Mouse (Mus musculus): ENCODE measurements around the gene Osbp2.

Gene Osbp2

GRCm38 (mm10) chr11:3823378-3823777, 40.3 kb downstream of the Osbp2 start:
- DNase-seq, result no peak

GRCm38 (mm10) chr11:3817986-3818758, 45.5 kb downstream of the Osbp2 start:
- no peak for DNase-seq

DNA sequence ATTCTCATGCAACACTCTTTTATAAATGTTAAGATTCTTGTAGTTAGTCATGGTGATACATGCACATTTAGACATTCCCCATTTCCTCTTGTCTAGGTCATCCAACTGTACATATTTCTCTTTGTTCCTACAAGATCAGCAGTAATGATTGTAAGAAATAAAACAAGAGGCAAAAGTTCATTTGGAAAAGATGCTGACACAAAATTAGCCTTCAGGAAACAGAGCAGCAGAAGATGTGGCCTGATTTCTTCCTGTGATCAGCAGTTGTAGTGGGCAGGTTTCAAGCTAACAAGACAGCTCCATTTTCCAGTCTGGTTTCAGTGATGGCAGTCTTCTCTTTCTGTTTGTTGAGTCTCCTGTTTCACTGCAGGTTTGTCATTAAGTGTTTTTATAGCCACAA, 47.8 kb downstream of the Osbp2 start:
- no peak for DNase-seq

DNA sequence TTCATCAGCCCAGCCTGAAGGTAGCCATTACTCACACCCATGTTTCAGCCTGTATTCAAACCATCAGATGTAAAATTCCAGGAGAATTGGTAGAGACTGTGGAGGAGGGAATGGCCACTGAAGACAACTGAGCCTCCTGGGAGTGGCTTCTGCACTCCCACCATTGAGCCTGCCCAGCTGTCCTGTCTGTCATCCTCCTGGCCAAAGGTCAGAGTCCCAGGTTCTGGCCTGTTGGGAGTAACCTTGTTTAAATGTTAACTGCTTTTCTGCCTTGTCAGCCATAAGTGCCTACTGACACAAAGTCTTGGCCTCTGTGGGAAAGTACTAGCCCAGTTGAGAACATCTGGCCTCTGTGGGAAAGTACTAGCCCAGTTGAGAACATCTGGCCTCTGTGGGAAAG, 50.4 kb downstream of the Osbp2 start:
- DNase-seq, result no peak

DNA sequence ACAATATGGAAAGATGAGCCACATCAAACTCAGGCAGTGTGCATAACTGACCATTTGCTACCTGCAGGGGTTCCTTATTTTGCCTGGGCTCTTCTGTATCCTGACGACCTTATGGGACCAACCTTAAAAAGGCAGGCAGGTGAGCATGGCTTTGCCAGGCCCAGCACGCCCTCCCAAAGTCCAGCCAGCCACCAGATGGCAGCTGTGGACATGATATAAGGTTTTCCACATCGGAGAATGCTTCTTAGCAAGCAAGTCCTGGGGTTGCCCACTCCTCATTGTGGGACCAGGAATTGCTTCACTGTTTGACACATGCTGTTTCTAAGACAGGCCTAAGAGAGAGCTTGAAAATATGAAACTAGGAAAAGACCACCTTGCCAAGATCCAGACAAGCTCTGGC, 55.5 kb downstream of the Osbp2 start:
- peak; percentile 71 to 73 for DNase-seq

GRCm38 (mm10) chr11:3805362-3805761, 58.3 kb downstream of the Osbp2 start:
- DNase-seq, result peak; percentile 71 to 74

DNA sequence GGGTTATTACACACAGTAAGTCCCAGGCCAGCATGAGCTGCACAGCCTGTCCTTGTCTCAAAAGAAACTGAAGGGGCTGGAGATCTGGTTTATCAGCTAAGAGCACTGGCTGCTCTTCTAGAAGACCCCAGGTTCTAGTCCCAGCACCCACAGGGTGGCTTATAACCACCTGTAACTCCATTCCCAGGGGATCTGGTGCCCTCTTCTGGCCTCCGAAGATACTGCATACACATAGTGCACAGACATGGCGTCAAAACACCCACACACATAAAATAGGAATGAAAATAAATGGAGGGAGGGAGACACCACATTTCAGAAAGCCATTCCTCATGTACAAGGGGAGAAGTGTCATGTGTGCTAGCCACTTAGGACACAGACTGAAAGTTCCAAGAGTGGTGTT, 59.1 kb downstream of the Osbp2 start:
- no peak for DNase-seq

DNA sequence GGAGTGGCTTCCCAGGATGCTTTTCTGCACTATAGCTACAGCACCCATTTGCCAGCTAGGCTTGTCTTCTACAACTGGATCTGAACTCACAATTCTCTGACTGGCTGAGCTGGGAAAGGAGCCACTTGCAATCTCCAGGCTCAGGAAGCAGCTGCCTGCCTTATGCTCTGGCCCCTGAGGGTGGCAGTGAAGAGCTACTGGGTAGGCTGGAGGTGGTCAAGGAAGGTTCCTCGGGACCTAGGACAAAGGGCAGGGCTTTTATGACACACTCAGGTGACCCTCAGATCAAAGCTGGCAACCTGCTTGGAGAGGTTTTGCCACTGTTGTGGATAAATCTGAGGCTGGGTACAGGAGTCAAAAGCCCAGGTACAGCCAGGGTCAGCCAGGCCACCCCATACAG, 61.6 kb downstream of the Osbp2 start:
- peak in 1 of 2 experiments; percentile 51 for DNase-seq

DNA sequence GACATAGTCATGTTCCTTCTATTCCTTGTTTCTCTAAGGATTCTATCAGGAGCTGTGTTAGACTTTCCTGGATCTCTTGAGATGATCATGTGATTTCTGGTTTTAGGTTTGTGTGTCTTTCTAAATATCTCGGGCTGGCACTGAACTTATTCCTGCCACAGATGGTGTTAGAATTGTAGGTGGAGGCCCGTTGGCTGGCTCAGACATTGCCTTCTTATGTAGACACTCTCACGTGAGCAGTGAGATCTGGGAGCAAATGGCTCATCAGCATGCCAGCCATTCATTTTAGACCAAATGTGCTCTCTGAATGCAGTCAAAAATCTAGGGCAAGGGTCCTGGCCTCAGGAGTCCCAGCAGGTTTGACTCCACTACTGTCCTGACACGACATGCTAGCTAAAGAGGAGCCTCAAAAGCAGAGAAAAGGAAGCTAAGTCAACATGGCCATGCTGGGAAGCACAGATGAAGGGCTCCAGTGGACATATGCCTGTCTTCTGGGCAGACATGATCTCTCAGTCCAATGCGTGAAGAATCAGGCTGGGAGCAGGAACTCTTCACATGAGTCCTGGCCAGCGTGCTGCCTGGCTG, 66.0 kb downstream of the Osbp2 start:
- DNase-seq, result peak; percentile 40 to 54

DNA sequence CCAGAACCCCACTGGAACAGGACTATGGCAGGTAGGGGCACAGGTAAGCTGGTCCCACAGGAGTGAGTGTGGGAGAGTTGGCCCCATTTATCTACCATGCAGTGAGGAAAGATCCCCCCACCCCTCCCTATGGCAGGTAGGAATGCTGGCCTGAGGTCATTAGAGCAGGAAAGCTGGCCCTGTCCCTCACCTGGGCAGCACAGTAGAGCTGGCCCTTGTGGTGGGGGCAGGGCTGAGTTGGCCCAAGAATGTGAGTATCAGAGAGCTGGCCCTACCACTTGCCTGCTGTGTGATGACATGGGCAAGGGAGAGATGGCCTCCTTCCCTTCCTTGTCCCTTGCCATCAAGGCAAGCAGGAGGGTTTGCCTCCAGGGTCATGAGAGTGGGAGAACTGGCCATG, 73.0 kb downstream of the Osbp2 start:
- DNase-seq, result no peak

DNA sequence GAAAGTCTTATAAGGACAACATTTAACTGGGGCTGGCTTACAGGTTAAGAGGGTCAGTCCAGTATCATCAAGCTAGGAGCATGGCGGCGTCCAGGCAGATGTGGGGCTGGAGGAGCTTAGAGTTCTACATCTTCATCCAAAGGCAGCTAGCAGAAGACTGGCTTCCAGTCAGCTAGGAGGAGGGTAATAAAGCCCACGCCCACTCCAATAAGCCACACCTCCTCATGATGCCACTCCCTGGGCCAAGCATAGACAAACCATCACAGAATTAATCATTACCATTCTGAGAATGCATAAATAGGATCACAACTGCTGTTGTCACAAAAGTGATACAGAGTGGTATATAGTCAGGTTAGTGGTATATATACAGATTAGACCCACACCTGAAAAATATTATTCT, 73.8 kb downstream of the Osbp2 start:
- DNase-seq, result no peak

DNA sequence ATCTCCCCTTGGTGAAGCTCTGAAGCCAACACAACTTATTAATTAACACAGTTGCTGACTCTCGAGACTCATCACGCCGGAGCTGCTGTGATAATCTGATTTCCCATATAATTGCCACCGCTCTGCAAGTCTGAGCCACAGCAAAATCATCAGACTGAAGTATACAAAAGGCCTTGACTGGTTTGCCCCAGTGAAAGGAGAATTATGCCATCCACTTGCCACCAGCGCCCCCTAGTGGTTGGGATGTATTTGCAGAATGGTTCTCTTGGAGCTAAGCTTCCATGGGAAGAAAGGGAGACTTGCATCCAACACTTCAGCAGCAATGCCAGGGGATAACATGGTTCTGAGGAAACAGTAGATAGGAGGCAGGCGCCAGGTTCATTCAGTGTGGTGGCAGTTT, 77.1 kb downstream of the Osbp2 start:
- peak; percentile 98 to 99 for DNase-seq

- DNase-seq, result peak; percentile 46 to 55
Observed at GRCm38 (mm10) chr11:3775263-3775644, 88.4 kb downstream of the Osbp2 start.

DNA sequence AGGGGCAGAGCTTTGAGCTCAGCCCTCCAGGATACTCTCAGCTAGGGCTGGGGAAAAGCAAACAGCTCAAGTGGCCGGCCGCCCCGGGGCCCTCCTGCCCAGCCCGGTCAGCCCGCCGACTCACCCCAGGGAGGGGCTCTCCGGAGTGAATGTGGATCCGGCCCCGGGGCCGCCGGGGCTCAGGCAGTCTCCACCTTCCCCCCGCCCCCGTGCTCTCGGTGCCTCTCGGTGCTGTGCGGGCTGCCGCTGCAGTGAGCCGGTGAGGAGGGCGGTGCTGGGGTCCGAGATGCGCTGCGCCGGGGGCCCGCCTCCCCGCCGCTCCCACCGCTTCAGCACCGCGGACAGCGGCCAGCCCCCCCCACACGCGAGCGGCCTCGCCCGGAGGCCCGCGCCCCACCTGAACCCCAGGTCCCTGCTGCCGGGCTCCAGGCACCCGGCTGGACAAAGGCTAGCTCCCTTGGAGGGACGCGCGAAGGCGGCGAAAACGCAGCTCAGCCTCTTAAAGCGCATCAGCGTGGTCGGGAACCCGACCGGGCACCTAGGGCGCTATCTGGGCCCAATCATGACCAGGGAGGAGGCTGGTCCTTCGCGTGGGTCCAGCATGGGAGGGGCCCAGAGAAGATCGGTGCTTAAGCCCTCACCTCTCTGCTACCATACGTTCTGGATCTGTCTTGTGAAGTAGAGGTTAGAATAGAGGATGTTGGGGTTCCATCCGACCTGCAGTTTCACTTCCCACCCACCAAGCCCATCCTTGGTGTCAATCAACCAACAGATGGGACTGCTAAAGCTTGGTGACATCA, 89.0 kb downstream of the Osbp2 start:
- DNase-seq, result peak; percentile 61 to 62

DNA sequence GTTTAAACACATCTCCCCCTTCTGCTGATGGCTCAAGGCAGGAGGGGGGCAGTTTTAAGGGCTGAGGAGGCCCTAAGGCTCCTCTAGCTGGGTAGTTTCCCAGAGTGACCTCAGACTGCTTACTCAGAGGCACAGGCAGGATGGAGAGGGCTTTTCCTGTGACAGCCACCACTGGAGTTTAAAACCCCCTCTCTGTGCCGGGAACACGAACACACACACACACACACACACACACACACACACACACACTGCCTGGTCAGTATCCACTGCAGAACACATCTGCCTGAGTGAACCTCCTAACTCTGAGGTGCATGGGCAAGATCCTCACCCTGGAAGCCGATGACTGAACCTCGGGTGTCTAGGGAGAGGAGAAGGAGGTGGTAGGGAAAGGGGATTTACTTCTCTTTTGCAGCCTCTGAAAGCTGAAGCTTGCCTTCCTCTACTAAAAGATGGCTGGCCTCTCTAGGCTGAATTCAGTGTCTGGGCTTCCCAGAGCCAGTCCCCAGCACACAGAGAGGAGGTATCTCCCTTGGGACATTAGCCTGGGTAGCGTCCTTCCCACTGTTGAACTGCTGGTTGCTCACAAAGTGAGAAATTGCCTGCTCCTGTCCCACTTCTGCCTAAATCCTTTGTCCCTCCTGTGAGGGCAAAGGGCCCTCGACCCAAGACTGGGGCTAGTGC, 89.8 kb downstream of the Osbp2 start:
- DNase-seq, result peak in 1 of 2 experiments; percentile 39

GRCm38 (mm10) chr11:3773136-3773535, 90.6 kb downstream of the Osbp2 start:
- DNase-seq, result peak; percentile 47 to 58

GRCm38 (mm10) chr11:3771348-3771747, 92.4 kb downstream of the Osbp2 start:
- peak; percentile 45 to 60 for DNase-seq

DNA sequence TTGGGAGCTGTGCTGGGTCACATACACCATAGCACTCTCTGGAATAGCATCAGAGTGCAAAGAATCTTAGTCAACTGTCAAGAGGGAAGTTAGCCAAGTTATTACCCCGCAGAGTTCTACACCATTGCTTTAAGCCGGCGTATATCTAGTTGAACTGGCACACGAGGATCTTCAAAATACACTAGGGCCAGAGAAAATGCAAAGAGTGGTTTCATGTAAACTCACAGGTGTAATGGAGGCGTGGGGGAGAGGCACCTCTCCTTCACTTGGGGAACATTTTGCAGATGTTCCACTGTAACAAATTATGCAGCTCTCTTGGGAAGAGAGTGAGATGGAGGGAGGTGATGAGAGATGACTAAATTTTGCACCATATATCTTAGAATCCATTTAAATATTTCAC, 95.9 kb downstream of the Osbp2 start:
- no peak for DNase-seq

GRCm38 (mm10) chr11:3766964-3767363, 96.7 kb downstream of the Osbp2 start:
- no peak for DNase-seq

- no peak for DNase-seq
Observed at GRCm38 (mm10) chr11:3764352-3764751, 99.4 kb downstream of the Osbp2 start.

- DNase-seq, result peak; percentile 61 to 65
Observed at GRCm38 (mm10) chr11:3761775-3762501, 101.8 kb downstream of the Osbp2 start.

DNA sequence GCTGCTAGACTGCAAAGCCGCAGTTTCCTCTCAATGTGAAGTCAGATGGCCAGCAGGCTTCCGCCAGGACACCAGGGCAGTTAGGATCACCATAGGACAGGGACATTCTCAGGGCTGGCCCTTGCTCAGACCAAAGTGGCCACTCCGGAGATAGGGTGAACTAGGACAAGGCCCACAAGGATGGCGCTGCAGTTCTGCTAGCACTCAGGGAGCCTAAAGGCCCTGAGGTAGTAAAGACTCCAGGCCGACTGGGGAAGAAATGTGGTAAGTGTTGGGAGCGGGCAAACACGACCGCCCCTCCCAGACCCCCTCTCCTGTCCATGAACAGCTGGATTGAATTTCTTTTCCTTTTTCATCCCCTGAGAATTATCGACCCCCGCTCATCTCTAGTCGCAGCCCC, 102.4 kb downstream of the Osbp2 start:
- DNase-seq, result peak; percentile 36 to 45

Measured in cerebellum, postnatal 14 days (tissue).